Mouse (Mus musculus): ENCODE results near the gene Slc6a19.

GRCm38 (mm10) chr13:73677853-73678252, 26.8 kb downstream of the Slc6a19 start, which contains the start of gene Slc6a18:
- TF ChIP-seq TCF12 (IDR thresholded peaks at IDR 0.05; ENCODE audit: insufficient read depth, poor library complexity, severe bottlenecking) (no peak), USF1 (IDR thresholded peaks at IDR 0.05; ENCODE audit: low read depth) (no peak), POLR2A (IDR thresholded peaks at IDR 0.05; ENCODE audit: insufficient read length, low read depth) (no peak)
